Mouse (Mus musculus): ENCODE results near the gene Epb41l4b. TPM values are rescaled to one million over a fixed set of nuclear protein-coding genes. Genes with fewer than 3 reads are reported as not detected.

Gene Epb41l4b
- total RNA-seq, 2 experiments from 2014 or later: 4.3 to 6.1 TPM

DNA sequence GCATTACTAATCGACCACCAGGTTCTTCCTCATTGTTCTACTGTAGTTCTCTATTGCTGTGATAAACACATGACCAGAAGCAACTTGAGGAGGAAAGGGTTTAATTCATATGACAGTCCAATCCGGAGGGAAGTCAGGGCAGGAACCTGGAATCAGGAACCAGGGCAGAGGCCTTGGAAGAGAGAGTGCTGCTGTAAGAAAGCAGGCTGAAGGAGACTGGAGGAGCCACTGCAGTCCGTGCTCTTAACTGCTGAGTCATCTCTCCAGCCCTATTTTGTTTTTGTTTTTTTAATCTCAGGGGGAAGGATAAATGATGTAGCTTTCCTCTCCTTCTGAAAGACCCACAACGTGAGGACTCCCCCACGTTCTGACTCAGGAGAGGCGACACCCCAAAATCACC is 190.0 kb downstream of the Epb41l4b start:
- intact Hi-C loops (cut with DNase I): no loop called here
- no peak for DNase-seq

GRCm38 (mm10) chr4:56951701-56952100 is 191.5 kb downstream of the Epb41l4b start:
- DNase-seq: no peak
- intact Hi-C loops (cut with DNase I): no loop called here

DNA sequence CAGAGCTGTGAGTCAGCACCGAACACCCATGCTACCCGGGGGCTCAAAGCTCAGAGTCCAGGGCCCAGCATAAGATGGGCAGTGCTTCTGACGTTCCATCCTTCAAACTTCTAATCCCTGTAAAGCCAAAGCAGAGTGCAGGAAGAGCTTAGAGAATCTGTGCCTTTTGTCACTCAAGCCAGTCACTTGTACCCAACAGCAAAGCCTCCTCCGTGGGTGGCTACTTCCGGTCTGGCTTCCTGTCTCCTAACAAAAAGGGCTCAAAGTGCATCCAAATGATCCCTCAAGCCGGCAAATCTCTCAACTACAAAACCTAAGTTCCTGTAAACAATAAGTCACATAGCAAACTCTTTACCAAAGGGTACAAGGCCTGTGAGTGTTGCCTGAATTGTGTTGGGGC is 193.7 kb downstream of the Epb41l4b start:
- intact Hi-C loops (cut with DNase I): loop anchor here (5.0 kb wide), 1 partner anchor 68 kb away; no protein-coding TSS in a partner anchor
- no peak for DNase-seq

DNA sequence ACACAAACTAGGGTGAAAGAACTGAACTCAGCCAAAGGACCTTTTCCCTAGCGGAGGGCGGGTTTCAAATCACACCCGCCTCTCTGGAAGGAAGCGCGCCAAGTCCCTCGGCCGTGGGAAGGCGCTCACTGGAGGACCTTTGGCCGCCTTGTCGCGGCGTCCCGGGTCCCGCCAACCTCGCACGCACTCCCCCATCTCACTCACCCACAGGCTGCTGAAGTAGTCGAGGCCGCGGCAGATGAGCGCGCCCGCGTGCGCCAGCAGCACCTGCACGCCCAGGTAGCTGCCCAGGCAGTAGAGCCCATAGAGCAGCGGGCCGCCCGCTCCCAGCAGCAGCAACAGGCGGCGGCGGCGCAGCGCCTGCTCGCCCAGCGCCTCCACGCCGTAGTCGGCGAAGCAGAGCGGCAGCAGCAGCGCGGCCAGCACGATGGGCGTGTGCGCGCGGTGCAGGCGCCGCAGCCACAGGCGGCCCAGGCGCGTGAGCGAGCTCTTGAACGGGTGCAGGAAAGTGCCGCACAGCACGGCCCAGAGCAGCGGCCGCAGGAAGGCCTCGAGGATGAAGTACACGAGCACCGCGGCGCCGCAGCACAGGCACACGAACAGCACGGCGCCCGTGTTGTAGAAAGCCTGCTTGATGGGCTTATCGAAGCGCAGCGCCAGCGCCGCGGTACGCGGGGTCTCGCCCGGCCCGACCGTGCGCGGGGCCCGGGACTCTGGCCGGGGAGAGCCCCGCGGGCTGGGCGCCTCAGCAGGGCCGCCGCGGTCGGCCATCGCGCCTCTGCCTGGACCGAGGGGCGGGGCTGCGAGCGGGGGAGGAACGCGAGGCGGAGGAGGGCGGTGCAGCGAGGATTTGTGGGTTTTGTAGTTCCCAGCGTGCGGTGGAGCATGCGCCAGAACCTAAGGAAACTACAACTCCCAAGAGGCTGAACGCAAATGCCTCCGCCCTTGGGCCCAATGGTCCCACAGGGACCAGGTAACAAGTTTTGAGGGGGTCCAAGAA is 196.3 kb downstream of the Epb41l4b start, which contains the start of gene Tmem245:
Gene Tmem245 (minus strand): TSS at position 797 of the 1,000 bp plus-strand sequence.
- intact Hi-C loops (cut with DNase I): loop anchor here (5.0 kb wide), 1 partner anchor 70 kb away; no protein-coding TSS in a partner anchor
- DNase-seq: peak; percentile 95 to 96

DNA sequence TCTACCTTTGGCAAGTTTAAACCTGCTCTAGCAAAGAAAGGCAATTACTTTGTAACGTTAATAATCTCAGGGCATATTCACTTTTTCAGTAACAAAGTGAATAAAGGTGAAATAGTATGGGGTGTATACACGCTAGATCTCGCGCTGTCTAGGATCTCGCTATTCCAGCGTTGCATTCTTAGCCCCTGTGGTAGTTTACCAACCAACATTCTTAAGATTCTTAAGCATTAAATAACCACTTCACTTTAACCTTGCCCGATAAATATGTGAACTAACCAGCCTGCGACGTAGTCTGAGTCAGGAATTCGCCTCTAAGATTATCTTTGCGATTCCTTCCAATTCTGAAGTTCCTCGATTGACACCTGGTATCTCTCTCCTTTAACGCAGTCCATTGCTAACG is 197.1 kb downstream of the Epb41l4b start:
- intact Hi-C loops (cut with DNase I): loop anchor here (5.0 kb wide), 1 partner anchor 71 kb away; no protein-coding TSS in a partner anchor
- no peak for DNase-seq

GRCm38 (mm10) chr4:56944286-56944685 is 199.0 kb downstream of the Epb41l4b start:
- peak; percentile 61 to 71 for DNase-seq
- intact Hi-C loops (cut with DNase I): no loop called here

DNA sequence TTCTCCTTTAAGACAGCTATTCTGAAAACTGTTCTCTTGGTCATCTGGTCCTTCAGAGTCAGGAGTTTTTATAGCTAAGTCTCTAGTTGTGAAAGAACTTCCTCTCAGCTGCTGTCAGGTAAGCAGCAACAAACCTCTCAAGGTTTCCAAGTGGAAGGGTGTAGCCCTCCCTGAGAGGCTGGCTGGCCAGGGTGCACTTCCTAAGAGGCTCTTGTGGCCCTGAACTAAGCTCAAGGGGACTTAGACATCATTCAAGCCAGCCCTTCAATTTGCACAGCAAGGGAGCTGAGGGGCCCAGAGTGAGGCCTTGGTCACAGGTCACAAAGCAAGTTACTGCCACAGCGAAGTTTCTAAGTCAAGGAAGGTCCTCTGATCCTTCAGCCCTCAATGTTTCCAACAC is 200.0 kb downstream of the Epb41l4b start:
- intact Hi-C loops (cut with DNase I): no loop called here

GRCm38 (mm10) chr4:56942567-56942966 is 200.7 kb downstream of the Epb41l4b start:
- intact Hi-C loops (cut with DNase I): no loop called here
- no peak for DNase-seq

More for the DNA sequence above, 200.0 kb downstream of the Epb41l4b start:
- DNase-seq: no peak

Other genes starting within 250 kb of the Epb41l4b start
- 10 to 100 TPM; 62.1 to 72.7 TPM for gene Tmem245, start 196.0 kb downstream of the Epb41l4b start, total RNA-seq (2021)
- gene Frrs1l, start 153.0 kb downstream of the Epb41l4b start, total RNA-seq (2021): under 1 TPM in 1 of 2 experiments, not detected in 1; 0.05 TPM
- 10 to 100 TPM; 25.2 to 26.1 TPM for gene Ptpn3, start 158.4 kb upstream of the Epb41l4b start, total RNA-seq (2021)